24 mouse cellular contexts compared by ENCODE assay signal in the genomic region with DNA sequence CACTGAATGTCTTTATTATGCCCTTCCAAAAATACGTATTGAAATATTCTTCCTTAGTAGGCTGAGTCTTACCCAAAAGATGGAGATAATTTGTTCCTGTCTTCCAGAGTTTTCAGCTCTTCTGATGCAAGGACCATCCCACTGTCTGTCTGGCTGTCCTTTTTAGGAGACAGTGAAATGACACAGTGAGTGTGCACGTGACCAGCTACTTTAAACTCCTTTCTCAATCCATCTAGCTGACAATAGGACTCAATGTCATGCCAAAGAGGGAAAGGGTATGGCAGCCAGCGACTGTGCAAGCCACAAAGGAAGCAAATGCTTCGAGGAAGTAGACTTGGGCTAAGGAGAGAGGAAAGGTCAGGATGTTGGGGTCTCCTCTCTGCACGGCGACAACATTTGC.
"Had no signal": no experiment of that assay in that cellular context is flagged by ENCODE, and none has a peak within 500 bp of the region (broad histone marks: within the 10 kb centered on the region; RNA-seq: fewer than 3 reads in every experiment).

No protein-coding gene starts in this region.

- ATAC-seq: hindbrain, postnatal 0 days; intestine, embryonic 16.5 days; liver, embryonic 12.5 days had no signal

- H3K4me1 ChIP-seq: hindbrain, embryonic 15.5 days had no signal

- H3K4me2 ChIP-seq: heart, embryonic 13.5 days; hindbrain, embryonic 13.5 days; hindbrain, embryonic 15.5 days; kidney, embryonic 15.5 days; limb, embryonic 13.5 days; limb, embryonic 15.5 days; liver, embryonic 12.5 days had no signal

- H3K4me3 ChIP-seq: heart, embryonic 10.5 days; heart, embryonic 13.5 days; hindbrain, embryonic 13.5 days; hindbrain, embryonic 15.5 days; kidney, embryonic 15.5 days; limb, embryonic 13.5 days; limb, embryonic 15.5 days; liver, embryonic 12.5 days had no signal

- DNase-seq: gastrocnemius, postnatal 14 days; gastrocnemius, postnatal 36 days; heart, postnatal 10 days; heart, postnatal 36 days; kidney, adult 11 months; kidney, adult 2 months; kidney, adult 9 months; kidney, postnatal 14 days; kidney, postnatal 36 days; layer of hippocampus, adult 9-11 months; layer of hippocampus, postnatal 36 days; left cerebral cortex, postnatal 4 days had no signal

- H3K36me3 ChIP-seq: hindbrain, embryonic 13.5 days; hindbrain, embryonic 15.5 days; kidney, embryonic 15.5 days; limb, embryonic 13.5 days; limb, embryonic 15.5 days; liver, embryonic 12.5 days had no signal

- H3K9ac ChIP-seq: heart, embryonic 13.5 days; hindbrain, embryonic 13.5 days; hindbrain, embryonic 15.5 days; kidney, embryonic 15.5 days; limb, embryonic 13.5 days; limb, embryonic 15.5 days; liver, embryonic 12.5 days; liver, embryonic 14.5 days had no signal

- H3K27ac ChIP-seq: heart, embryonic 10.5 days; heart, embryonic 13.5 days; hindbrain, embryonic 13.5 days; hindbrain, embryonic 15.5 days; hindbrain, postnatal 0 days; kidney, embryonic 15.5 days; kidney, postnatal 0 days; limb, embryonic 13.5 days; limb, embryonic 15.5 days; liver, embryonic 12.5 days; liver, embryonic 14.5 days had no signal

- H3K9me3 ChIP-seq: heart, embryonic 10.5 days; heart, embryonic 13.5 days; hindbrain, embryonic 13.5 days; hindbrain, embryonic 15.5 days; kidney, embryonic 15.5 days; limb, embryonic 13.5 days; limb, embryonic 15.5 days; liver, embryonic 12.5 days had no signal

- H3K27me3 ChIP-seq: heart, embryonic 13.5 days; hindbrain, embryonic 13.5 days; hindbrain, embryonic 15.5 days; kidney, embryonic 15.5 days; limb, embryonic 13.5 days; limb, embryonic 15.5 days had no signal
